Mouse (Mus musculus) intestine, postnatal 0 days (tissue): ENCODE results near the gene Fbxl15. TPM values are rescaled to one million over a fixed set of nuclear protein-coding genes. Genes with fewer than 3 reads are reported as not detected.

Experiments used
- ATAC-seq: fragments of 200-750 bp; cut with Nextera tagmentation; 2 replicates; pipeline ENCODE4 v1.8.0; 2017; ENCODE audit warnings: mild to moderate bottlenecking, moderate TSS enrichment, moderate library complexity
- H3K27ac ChIP-seq: fragments of 300-500 bp; sonication (generic); 2 replicates; pipeline ENCODE4 v1.5.1; 2014; ENCODE audit warnings: mild to moderate bottlenecking, low read depth, low read length, moderate library complexity
- H3K27me3 ChIP-seq: fragments of 300-500 bp; sonication (generic); replicated peaks from 2 replicates; pipeline ENCODE4 v1.6.1; 2014; ENCODE audit warnings: low read length, mixed read lengths; ENCODE audit not compliant: control insufficient read depth, insufficient read depth
- H3K36me3 ChIP-seq: fragments of 300-500 bp; sonication (generic); 2 replicates; pipeline ENCODE4 v1.6.1; 2014; ENCODE audit warnings: mild to moderate bottlenecking, moderate library complexity; ENCODE audit not compliant: control insufficient read depth, insufficient read depth
- H3K4me1 ChIP-seq: fragments of 300-500 bp; sonication (generic); replicated peaks from 2 replicates; pipeline ENCODE4 v1.6.1; 2014; ENCODE audit warnings: antibody characterized with exemption, low read length, mixed read lengths; ENCODE audit not compliant: control insufficient read depth, insufficient read depth
- H3K4me2 ChIP-seq: fragments of 300-500 bp; sonication (generic); replicated peaks from 2 replicates; pipeline ENCODE4 v1.6.1; 2014; ENCODE audit warnings: low read depth, mild to moderate bottlenecking, moderate library complexity
- H3K4me3 ChIP-seq: fragments of 300-500 bp; sonication (generic); 2 replicates; pipeline ENCODE4 v1.5.1; 2014; ENCODE audit warnings: low read depth, low read length
- H3K9ac ChIP-seq: fragments of 300-500 bp; sonication (generic); 2 replicates; pipeline ENCODE4 v1.6.1; 2014; ENCODE audit warnings: mild to moderate bottlenecking, low read depth, low read length
- H3K9me3 ChIP-seq: fragments of 300-500 bp; sonication (generic); 2 replicates; pipeline ENCODE4 v1.6.1; 2016; ENCODE audit warnings: mixed run types; ENCODE audit not compliant: control insufficient read depth
- CTCF ChIP-seq: sonication (generic); IDR thresholded peaks from 2 replicates; pipeline ENCODE4 v1.5.1; 2016; ENCODE audit warnings: low read depth, mild to moderate bottlenecking, control low read depth, antibody characterized with exemption, moderate library complexity
- WGBS: fragments of 180-500 bp; shearing (Covaris S2); extraction: QIAGEN DNeasy Blood & Tissue Kit; methylation state at CpG from one replicate; pipeline ENCODE4 v1.1.7; 2014; 5-methylcytosine and 5-hydroxymethylcytosine counted together
- polyA plus RNA-seq: library from polyadenylated mRNA; unstranded; fragments of >200 nt; fragmentation: Nextera tagmentation; extraction: Ambion mirVana; gene quantifications from 2 replicates; pipeline ENCODE4 v1.2.1, GENCODE M21; 2015

The Fbxl15 gene
- polyA plus RNA-seq, 1 experiment from 2014 or later, result 22.0 TPM

DNA sequence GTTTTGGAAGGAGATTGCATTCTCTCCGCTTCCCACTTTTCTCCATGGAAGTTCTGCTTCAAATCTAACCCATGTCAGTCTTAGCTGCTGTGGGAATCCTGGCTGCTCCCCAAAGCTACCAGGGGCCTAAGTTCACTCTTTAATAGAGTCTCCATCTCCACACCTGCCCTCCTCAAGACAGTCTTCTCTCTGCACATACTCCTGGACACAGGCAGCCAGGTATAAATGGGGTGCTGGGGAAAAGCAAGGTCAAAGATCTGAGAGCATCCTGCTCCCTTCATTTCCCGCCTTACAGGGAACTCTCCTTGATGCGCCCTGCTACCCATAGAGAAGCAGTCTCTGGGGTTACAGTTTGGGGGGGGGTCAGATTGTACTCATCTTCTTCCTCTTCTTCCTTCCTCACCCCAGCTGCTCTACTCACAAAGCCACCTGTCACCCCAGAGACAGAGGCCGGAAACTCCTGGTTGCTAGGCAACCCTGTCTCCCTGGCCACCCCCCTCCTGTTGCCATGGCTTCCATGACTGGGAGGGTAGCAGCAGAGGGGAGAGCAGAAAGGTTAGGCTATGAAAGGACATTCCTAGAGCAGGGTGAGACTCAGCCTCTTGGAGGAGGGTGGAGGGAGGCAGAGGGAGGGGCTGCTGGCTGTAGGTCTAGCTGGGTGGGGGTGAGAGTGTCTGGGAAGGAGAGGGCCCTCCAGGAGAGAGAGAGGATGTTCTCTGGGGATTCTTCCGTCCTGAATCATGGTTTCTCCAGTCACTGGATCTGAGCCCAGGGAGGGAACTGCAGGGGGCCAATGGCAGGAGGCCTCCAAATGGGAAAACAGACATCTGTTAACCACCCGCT is 6.7 kb upstream of the Fbxl15 start:
- Histone ChIP-seq H3K27me3 (peaks cover 78% of the 10 kb centered on the region), H3K27ac (no peak overlapping the region), H3K36me3 (no peaks in the 10 kb centered on the region), H3K9ac (no peak overlapping the region), H3K4me2 (no peak overlapping the region), H3K4me3 (no peak overlapping the region), H3K9me3 (no peaks in the 10 kb centered on the region), H3K4me1 (0 out of 2 replicates have a peak, but pooled peaks cover 3% of the 10 kb centered on the region)
- no peak for TF ChIP-seq CTCF
- no peak for ATAC-seq
- 35% methylated on average over 6 of the region's 6 CpGs for whole genome bisulfite sequencing

GRCm38 (mm10) chr19:46322144-46322995 is 5.6 kb upstream of the Fbxl15 start:
- no peak overlapping the region for H3K27ac ChIP-seq
- no peak for ATAC-seq

DNA sequence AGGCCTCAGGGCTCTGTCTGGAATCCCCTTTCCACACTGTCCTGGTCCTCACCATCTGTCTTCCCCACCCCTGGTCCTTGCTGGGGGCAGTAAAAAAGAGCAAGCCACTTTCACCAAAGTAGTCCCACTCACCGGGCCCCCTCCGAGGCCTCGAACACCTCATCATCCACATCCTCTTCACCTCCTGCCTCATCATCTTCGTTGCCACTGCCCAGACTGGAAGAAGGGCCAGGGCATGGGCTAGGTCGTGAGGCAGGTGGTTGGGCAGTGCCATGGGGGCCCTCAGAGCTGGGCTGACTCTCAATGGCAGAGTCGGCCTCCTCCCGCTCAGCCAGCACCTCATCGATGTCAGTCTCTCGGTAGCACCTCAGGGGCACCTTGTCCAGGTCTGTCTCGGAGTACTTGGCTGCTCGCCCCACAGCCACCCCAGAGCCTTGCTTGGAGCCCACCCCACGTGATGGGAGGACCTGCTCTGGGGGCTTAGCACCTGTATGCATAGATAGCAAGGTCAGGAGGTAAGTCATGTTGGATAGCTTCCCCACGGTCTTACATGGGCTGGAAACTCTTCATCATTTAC is 4.9 kb upstream of the Fbxl15 start:
- Histone ChIP-seq H3K9me3 (no peaks in the 10 kb centered on the region), H3K9ac (no peak overlapping the region), H3K27ac (no peak overlapping the region), H3K27me3 (peaks cover 67% of the 10 kb centered on the region), H3K4me2 (no peak overlapping the region), H3K36me3 (no peaks in the 10 kb centered on the region), H3K4me1 (peaks cover 8% of the 10 kb centered on the region; the same call in 1 of the 2 replicates), H3K4me3 (no peak overlapping the region)
- no peak for TF ChIP-seq CTCF
- 77% methylated on average over 13 of the region's 13 CpGs for WGBS
- ATAC-seq, result no peak

More at GRCm38 (mm10) chr19:46322144-46322995, 5.6 kb upstream of the Fbxl15 start:
- Histone ChIP-seq H3K27me3 (peaks cover 73% of the 10 kb centered on the region), H3K4me1 (0 out of 2 replicates have a peak, but pooled peaks cover 3% of the 10 kb centered on the region), H3K36me3 (no peaks in the 10 kb centered on the region), H3K9me3 (no peaks in the 10 kb centered on the region), H3K4me2 (no peak overlapping the region), H3K4me3 (no peak overlapping the region), H3K9ac (no peak overlapping the region)
- no peak for TF ChIP-seq CTCF
- 58% methylated on average over 11 of the region's 11 CpGs for WGBS

DNA sequence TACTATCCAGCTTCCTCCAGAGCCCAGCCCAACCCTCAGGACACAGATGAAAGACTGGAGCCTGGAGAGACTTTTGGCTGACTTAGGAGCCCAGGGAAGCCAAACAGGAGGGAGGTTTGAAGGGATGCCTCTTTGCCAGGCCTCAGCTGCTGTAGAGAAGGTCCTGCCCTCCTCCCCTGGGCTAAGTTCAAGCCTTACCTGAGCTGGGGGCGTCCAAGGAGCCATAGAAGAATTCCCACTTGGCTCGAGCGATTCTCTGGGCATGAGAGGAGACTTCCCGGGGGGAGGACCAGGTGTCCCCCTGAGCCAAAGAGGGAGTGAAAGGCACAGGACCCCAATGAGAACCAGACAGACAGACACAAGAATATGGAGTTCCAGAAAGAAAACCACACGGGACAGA is 4.3 kb upstream of the Fbxl15 start:
- Histone ChIP-seq H3K9me3 (no peaks in the 10 kb centered on the region), H3K4me1 (peaks cover 8% of the 10 kb centered on the region; the same call in 1 of the 2 replicates), H3K27ac (no peak overlapping the region), H3K9ac (no peak overlapping the region), H3K27me3 (peaks cover 60% of the 10 kb centered on the region), H3K4me2 (no peak overlapping the region), H3K4me3 (no peak overlapping the region), H3K36me3 (no peaks in the 10 kb centered on the region)
- no peak for TF ChIP-seq CTCF
- WGBS, result 67% methylated on average over 5 of the region's 5 CpGs
- ATAC-seq, result no peak

DNA sequence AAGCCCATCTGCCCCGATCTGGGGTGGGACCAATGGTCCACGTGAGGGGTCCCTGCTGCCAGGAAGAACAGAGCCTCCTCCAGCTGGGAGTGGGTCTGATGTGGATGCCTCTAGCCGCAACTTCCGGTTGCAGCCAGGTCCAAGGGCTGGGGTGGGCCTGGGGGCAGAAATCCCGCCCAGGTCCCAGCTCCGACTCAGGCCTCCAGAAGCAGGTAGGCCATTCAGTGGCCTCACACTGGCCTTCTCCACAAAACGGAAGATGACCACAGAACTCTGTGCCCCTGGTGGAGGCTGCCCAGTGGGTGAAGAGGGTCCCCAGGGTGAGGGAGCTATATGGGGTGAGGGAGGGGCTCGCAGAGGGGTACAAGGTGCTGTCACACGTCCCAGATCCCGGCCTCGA is 3.6 kb upstream of the Fbxl15 start:
- no peaks in the 10 kb centered on the region for H3K9me3 ChIP-seq
- H3K27me3 ChIP-seq, result peaks cover 56% of the 10 kb centered on the region
- no peaks in the 10 kb centered on the region for H3K36me3 ChIP-seq
- WGBS, result 68% methylated on average over 11 of the region's 11 CpGs
- no peak overlapping the region for H3K27ac ChIP-seq
- H3K4me2 ChIP-seq, result no peak overlapping the region
- peaks cover 12% of the 10 kb centered on the region; the same call in 1 of the 2 replicates for H3K4me1 ChIP-seq
- no peak overlapping the region for H3K9ac ChIP-seq
- no peak overlapping the region for H3K4me3 ChIP-seq
- ATAC-seq, result no peak
- no peak for TF ChIP-seq CTCF

DNA sequence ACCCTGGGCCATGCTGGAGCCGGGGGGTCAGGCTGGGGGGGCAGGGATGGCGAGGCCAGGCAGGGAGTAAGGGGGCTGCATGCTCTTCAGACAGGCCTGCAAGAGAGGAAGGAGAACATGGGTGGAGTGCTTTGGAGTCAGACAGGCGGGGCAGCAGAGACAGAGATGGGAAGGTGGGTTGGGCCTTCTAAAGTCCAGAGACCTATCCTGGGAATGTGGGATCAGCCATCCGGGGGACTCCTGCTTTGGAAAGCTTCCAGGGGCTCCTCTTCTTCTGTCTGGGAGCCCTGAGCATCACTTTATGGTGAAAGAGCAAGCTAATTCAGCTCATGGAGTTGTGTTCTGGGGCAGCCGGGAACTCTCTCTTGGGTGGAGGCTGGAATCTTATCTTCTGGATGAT is 3.1 kb upstream of the Fbxl15 start:
- H3K27me3 ChIP-seq, result peaks cover 52% of the 10 kb centered on the region
- 64% methylated on average over 5 of the region's 5 CpGs for WGBS
- H3K4me3 ChIP-seq, result no peak overlapping the region

More for the DNA sequence above, 3.1 kb upstream of the Fbxl15 start:
- no peak for TF ChIP-seq CTCF
- H3K9ac ChIP-seq, result no peak overlapping the region
- ATAC-seq, result no peak
- no peaks in the 10 kb centered on the region for H3K36me3 ChIP-seq
- H3K27ac ChIP-seq, result no peak overlapping the region
- no peak overlapping the region for H3K4me2 ChIP-seq
- H3K4me1 ChIP-seq, result peaks cover 17% of the 10 kb centered on the region; the same call in 1 of the 2 replicates
- no peaks in the 10 kb centered on the region for H3K9me3 ChIP-seq
